Mouse (Mus musculus) spleen, postnatal 0 days (tissue): Measurements from ENCODE around the gene 4931417E11Rik. TPM values are rescaled to one million over a fixed set of nuclear protein-coding genes. Genes with fewer than 3 reads are reported as not detected.

ENCODE experiments used
- polyA plus RNA-seq: library from polyadenylated mRNA; unstranded; fragments of >200 nt; fragmentation: Nextera tagmentation; extraction: Ambion mirVana; gene quantifications from 2 replicates; pipeline ENCODE4 v1.2.1, GENCODE M21; 2015

The 4931417E11Rik gene
- not detected in 2 replicates for polyA plus RNA-seq

DNA sequence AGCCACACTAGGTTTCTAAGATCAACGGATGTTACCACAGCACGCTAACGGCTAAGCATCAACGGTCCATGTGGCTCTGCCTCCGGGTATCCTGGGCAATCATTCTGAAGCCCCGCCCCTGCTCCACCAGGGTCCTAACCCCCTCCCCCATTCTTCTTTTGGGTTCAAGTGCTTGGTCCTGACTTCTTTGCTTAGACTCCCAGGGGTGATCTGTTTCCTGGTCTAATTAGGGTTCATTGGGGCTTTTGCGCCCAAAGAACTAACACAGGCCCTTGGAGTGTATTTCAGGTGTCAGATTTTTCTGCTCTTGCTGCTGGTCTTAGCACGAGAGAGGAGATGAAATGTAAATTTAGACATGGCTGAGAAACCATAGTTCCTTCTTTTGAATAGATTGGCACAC, at the start of gene 4931417E11Rik:
TSS of gene 4931417E11Rik (minus strand) at position 101 of the 400 bp plus-strand sequence.

Other genes with a start within 250 kb of the 4931417E11Rik start
- 0.05 and 0.07 TPM in 2 replicates for gene Dnah6, start 248.0 kb downstream of the 4931417E11Rik start, polyA plus RNA-seq
- gene Suclg1, start 221.3 kb downstream of the 4931417E11Rik start, polyA plus RNA-seq, result 83.6 and 84.7 TPM in 2 replicates